Mouse (Mus musculus): ENCODE measurements at regions not wholly inside any gene's neighbourhood (a gene's known extent, or its start where the extent isn't known, plus 50 kb on each side); places are given as distances from the start of the nearest gene placed in this dataset.

DNA sequence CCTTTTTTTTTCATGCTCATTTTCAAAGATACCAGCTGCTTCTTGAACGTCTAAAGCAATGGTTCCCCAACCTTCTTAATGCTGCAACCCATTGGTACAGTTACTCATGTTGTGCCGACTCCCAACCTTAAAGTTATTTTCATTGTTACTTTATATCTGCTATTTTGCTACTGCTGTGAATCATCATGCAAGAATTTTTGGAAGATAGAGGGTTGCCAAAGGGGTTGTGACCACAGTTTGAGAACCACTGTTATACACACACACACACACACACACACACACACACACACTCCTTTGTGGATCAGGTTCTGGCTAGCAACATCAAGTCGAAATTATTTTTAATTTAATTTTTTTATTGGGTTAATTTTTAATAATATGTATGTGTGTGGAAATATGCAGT lies 96.8 kb upstream of the Satb2 start:
- Histone ChIP-seq H3K9ac (ENCODE audit: low read length) (no peak overlapping the region), H3K4me1 (replicated peaks; ENCODE audit: control insufficient read depth, insufficient read depth, low read length) (no peaks in the 10 kb centered on the region), H3K36me3 (ENCODE audit: control insufficient read depth, insufficient read depth, low read length) (no peaks in the 10 kb centered on the region), H3K27me3 (replicated peaks; ENCODE audit: control insufficient read depth, insufficient read depth, low read length) (no peaks in the 10 kb centered on the region), H3K27ac (ENCODE audit: low read depth) (no peak overlapping the region), H3K4me3 (ENCODE audit: low read depth, low read length) (no peak overlapping the region), H3K9me3 (ENCODE audit: control insufficient read depth, low read length) (no peaks in the 10 kb centered on the region), H3K4me2 (ENCODE audit: low read length) (no peak overlapping the region)
- WGBS: 75% methylated on average over 3 of the region's 3 CpGs
- DNase-seq (ENCODE audit: low spot score): no peak
- no peak for ATAC-seq (replicated peaks; ENCODE audit: low FRiP score, low TSS enrichment, low read depth)

DNA sequence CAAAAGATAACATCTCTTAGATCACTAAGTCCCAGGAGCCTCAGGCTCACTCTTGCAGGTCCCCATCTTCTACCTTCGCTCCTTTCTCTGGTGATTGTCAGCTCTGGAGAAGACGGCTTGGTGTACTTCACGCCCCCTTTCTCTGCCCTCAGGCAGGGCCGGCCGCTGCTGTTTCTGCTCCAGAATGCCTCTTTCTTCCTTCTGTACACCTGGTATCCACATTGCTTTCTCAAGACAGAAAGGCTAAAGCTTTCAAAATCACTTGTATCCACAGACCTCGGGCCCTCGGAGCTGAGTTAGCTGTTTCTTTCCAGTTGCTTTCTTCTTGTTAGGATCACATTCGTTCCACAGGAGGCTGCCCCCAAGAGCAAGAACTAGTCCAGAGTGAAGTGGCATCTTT lies 98.2 kb upstream of the Satb2 start:
- WGBS: 56% methylated on average over 8 of the region's 8 CpGs
- ATAC-seq (replicated peaks; ENCODE audit: low FRiP score, low TSS enrichment, low read depth): no peak
- H3K4me2 ChIP-seq (ENCODE audit: low read length): no peak overlapping the region
- no peaks in the 10 kb centered on the region for H3K27me3 ChIP-seq (replicated peaks; ENCODE audit: control insufficient read depth, insufficient read depth, low read length)
- H3K4me3 ChIP-seq (ENCODE audit: low read depth, low read length): no peak overlapping the region
- no peak for DNase-seq (ENCODE audit: low spot score)
- no peak overlapping the region for H3K9ac ChIP-seq (ENCODE audit: low read length)
- H3K4me1 ChIP-seq (replicated peaks; ENCODE audit: control insufficient read depth, insufficient read depth, low read length): no peaks in the 10 kb centered on the region
- no peak overlapping the region for H3K27ac ChIP-seq (ENCODE audit: low read depth)
- no peaks in the 10 kb centered on the region for H3K9me3 ChIP-seq (ENCODE audit: control insufficient read depth, low read length)
- H3K36me3 ChIP-seq (ENCODE audit: control insufficient read depth, insufficient read depth, low read length): no peaks in the 10 kb centered on the region

GRCm38 (mm10) chr1:57080306-57080705 lies 101.9 kb upstream of the Satb2 start:
- 78% methylated on average over 4 of the region's 4 CpGs for WGBS
- Histone ChIP-seq H3K4me2 (ENCODE audit: low read length) (no peak overlapping the region), H3K9me3 (ENCODE audit: control insufficient read depth, low read length) (no peaks in the 10 kb centered on the region), H3K4me3 (ENCODE audit: low read depth, low read length) (no peak overlapping the region), H3K27ac (ENCODE audit: low read depth) (no peak overlapping the region), H3K27me3 (replicated peaks; ENCODE audit: control insufficient read depth, insufficient read depth, low read length) (no peaks in the 10 kb centered on the region), H3K9ac (ENCODE audit: low read length) (no peak overlapping the region), H3K4me1 (replicated peaks; ENCODE audit: control insufficient read depth, insufficient read depth, low read length) (no peaks in the 10 kb centered on the region), H3K36me3 (ENCODE audit: control insufficient read depth, insufficient read depth, low read length) (no peaks in the 10 kb centered on the region)
- no peak for ATAC-seq (replicated peaks; ENCODE audit: low FRiP score, low TSS enrichment, low read depth)
- DNase-seq (ENCODE audit: low spot score): no peak

- no peaks in the 10 kb centered on the region for H3K36me3 ChIP-seq (ENCODE audit: control insufficient read depth, insufficient read depth, low read length)
Measured at GRCm38 (mm10) chr1:57083134-57083533, 104.7 kb upstream of the Satb2 start.

DNA sequence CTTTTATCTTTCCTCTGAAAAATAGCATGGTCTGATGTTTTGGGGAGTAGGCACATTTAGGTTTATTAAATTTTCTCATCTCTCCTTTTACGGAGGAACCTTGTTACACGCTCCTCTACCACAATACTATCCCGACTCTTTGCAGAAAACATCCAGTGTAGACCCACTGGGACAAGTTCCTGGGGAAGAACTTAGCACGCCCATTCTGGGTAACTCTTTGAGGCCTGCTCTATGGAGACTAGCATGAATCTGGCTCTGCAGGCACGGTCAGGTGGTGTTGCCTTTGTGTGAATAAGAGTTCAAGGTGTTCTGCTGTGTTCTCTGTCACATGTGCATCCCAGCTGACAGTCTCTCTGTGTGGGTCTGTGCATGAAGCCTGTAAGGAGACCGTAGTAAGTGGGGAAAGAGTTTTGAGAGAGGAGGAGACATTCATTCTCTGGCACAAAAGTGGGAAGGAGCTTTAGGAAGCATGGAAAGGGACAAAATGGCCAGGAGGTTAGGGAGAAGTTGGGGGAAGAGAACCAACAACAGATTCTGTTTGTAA lies 105.2 kb upstream of the Satb2 start:
- WGBS: 87% methylated on average over 6 of the region's 6 CpGs
- no peaks in the 10 kb centered on the region for H3K9me3 ChIP-seq (ENCODE audit: control insufficient read depth, low read length)
- H3K36me3 ChIP-seq (ENCODE audit: control insufficient read depth, insufficient read depth, low read length): no peaks in the 10 kb centered on the region
- ATAC-seq (replicated peaks; ENCODE audit: low FRiP score, low TSS enrichment, low read depth) (no peak), DNase-seq (ENCODE audit: low spot score) (no peak)
- no peak overlapping the region for H3K27ac ChIP-seq (ENCODE audit: low read depth)
- H3K4me1 ChIP-seq (replicated peaks; ENCODE audit: control insufficient read depth, insufficient read depth, low read length): no peaks in the 10 kb centered on the region
- no peak overlapping the region for H3K4me2 ChIP-seq (ENCODE audit: low read length)
- no peaks in the 10 kb centered on the region for H3K27me3 ChIP-seq (replicated peaks; ENCODE audit: control insufficient read depth, insufficient read depth, low read length)
- no peak overlapping the region for H3K9ac ChIP-seq (ENCODE audit: low read length)
- H3K4me3 ChIP-seq (ENCODE audit: low read depth, low read length): no peak overlapping the region

More at GRCm38 (mm10) chr1:57083134-57083533, 104.7 kb upstream of the Satb2 start:
- Histone ChIP-seq H3K9ac (ENCODE audit: low read length) (no peak overlapping the region), H3K4me1 (replicated peaks; ENCODE audit: control insufficient read depth, insufficient read depth, low read length) (no peaks in the 10 kb centered on the region), H3K27me3 (replicated peaks; ENCODE audit: control insufficient read depth, insufficient read depth, low read length) (no peaks in the 10 kb centered on the region), H3K9me3 (ENCODE audit: control insufficient read depth, low read length) (no peaks in the 10 kb centered on the region), H3K4me3 (ENCODE audit: low read depth, low read length) (no peak overlapping the region), H3K4me2 (ENCODE audit: low read length) (no peak overlapping the region), H3K27ac (ENCODE audit: low read depth) (no peak overlapping the region)
- 81% methylated on average over 17 of the region's 17 CpGs for WGBS
- ATAC-seq (replicated peaks; ENCODE audit: low FRiP score, low TSS enrichment, low read depth) (no peak), DNase-seq (ENCODE audit: low spot score) (no peak)

DNA sequence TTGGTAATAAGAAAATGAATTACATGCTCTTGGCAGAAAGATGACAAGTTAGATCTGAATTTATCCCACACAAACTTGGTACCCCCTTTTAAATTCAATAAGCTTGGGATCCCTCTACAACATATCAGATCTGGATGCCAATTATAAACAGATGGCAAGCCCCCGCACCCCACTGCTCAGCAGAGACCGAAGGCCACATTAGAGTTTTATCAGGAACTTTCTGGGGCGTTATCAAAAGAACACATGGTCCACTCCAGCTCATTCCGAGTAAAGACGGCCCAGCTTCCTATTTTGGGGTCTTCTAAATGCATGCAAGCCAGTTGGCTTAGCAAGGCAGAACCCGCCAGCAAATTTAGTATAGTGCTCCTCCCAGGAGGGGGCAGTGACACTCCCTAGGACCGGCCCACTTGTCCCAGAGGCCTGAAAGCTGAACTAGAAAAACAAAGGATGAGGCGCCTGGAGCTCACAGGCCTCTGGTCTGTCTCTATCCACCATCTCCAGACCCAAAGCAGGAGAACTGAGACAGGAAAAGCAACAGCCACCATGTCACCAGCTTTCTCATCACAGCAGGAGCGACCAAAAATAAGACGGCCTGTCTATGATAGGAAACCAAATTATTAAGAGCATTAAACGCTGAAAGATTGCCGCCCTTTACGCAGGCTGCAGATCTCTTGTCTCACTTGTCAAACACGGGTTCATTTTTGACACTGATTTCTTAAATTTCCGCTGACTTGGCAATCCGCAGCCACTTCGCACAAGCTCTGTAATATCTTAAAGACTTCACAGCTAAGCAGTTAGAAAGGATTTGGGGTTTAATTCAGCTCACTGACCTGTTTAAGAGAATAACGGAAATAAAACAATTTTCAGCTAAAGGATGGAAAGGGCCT lies 117.2 kb upstream of the Satb2 start:
- no peak overlapping the region for H3K4me3 ChIP-seq (ENCODE audit: low read depth, low read length)
- no peak overlapping the region for H3K9ac ChIP-seq (ENCODE audit: low read length)
- DNase-seq (ENCODE audit: low spot score) (no peak), ATAC-seq (replicated peaks; ENCODE audit: low FRiP score, low TSS enrichment, low read depth) (no peak)
- no peaks in the 10 kb centered on the region for H3K27me3 ChIP-seq (replicated peaks; ENCODE audit: control insufficient read depth, insufficient read depth, low read length)
- H3K4me1 ChIP-seq (replicated peaks; ENCODE audit: control insufficient read depth, insufficient read depth, low read length): peaks cover 11% of the 10 kb centered on the region; the same call in 1 of the 2 replicates
- H3K9me3 ChIP-seq (ENCODE audit: control insufficient read depth, low read length): no peaks in the 10 kb centered on the region
- H3K27ac ChIP-seq (ENCODE audit: low read depth): no peak overlapping the region; the same call in 1 of the 2 replicates
- no peak overlapping the region for H3K4me2 ChIP-seq (ENCODE audit: low read length)
- 62% methylated on average over 18 of the region's 18 CpGs for WGBS
- H3K36me3 ChIP-seq (ENCODE audit: control insufficient read depth, insufficient read depth, low read length): no peaks in the 10 kb centered on the region

GRCm38 (mm10) chr1:57096248-57096600 lies 117.8 kb upstream of the Satb2 start:
- Histone ChIP-seq H3K36me3 (ENCODE audit: control insufficient read depth, insufficient read depth, low read length) (no peaks in the 10 kb centered on the region), H3K9me3 (ENCODE audit: control insufficient read depth, low read length) (no peaks in the 10 kb centered on the region), H3K27me3 (replicated peaks; ENCODE audit: control insufficient read depth, insufficient read depth, low read length) (no peaks in the 10 kb centered on the region), H3K4me3 (ENCODE audit: low read depth, low read length) (no peak overlapping the region), H3K4me1 (replicated peaks; ENCODE audit: control insufficient read depth, insufficient read depth, low read length) (peaks cover 11% of the 10 kb centered on the region; the same call in 1 of the 2 replicates), H3K27ac (ENCODE audit: low read depth) (peak overlapping the region; percentile 43; the same call in 1 of the 2 replicates), H3K4me2 (ENCODE audit: low read length) (no peak overlapping the region), H3K9ac (ENCODE audit: low read length) (no peak overlapping the region)
- no peak for DNase-seq (ENCODE audit: low spot score)
- WGBS: 40% methylated on average over 4 of the region's 4 CpGs
- ATAC-seq (replicated peaks; ENCODE audit: low FRiP score, low TSS enrichment, low read depth): no peak

GRCm38 (mm10) chr1:57096740-57097139 lies 118.3 kb upstream of the Satb2 start:
- 58% methylated on average over 8 of the region's 8 CpGs for WGBS
- no peak overlapping the region for H3K4me2 ChIP-seq (ENCODE audit: low read length)
- no peaks in the 10 kb centered on the region for H3K9me3 ChIP-seq (ENCODE audit: control insufficient read depth, low read length)
- no peaks in the 10 kb centered on the region for H3K36me3 ChIP-seq (ENCODE audit: control insufficient read depth, insufficient read depth, low read length)
- H3K4me1 ChIP-seq (replicated peaks; ENCODE audit: control insufficient read depth, insufficient read depth, low read length): peaks cover 11% of the 10 kb centered on the region; the same call in 1 of the 2 replicates
- no peak overlapping the region for H3K9ac ChIP-seq (ENCODE audit: low read length)
- H3K27me3 ChIP-seq (replicated peaks; ENCODE audit: control insufficient read depth, insufficient read depth, low read length): no peaks in the 10 kb centered on the region
- H3K4me3 ChIP-seq (ENCODE audit: low read depth, low read length): no peak overlapping the region
- no peak for DNase-seq (ENCODE audit: low spot score)
- peak overlapping the region; percentile 43; the same call in 1 of the 2 replicates for H3K27ac ChIP-seq (ENCODE audit: low read depth)
- ATAC-seq (replicated peaks; ENCODE audit: low FRiP score, low TSS enrichment, low read depth): no peak

- H3K9me3 ChIP-seq (ENCODE audit: control insufficient read depth, low read length): no peaks in the 10 kb centered on the region
- 75% methylated on average over 2 of the region's 2 CpGs for WGBS
- H3K4me2 ChIP-seq (ENCODE audit: low read length): no peak overlapping the region
- ATAC-seq (replicated peaks; ENCODE audit: low FRiP score, low TSS enrichment, low read depth) (no peak), DNase-seq (ENCODE audit: low spot score) (no peak)
- H3K4me1 ChIP-seq (replicated peaks; ENCODE audit: control insufficient read depth, insufficient read depth, low read length): peaks cover 10% of the 10 kb centered on the region; the same call in 1 of the 2 replicates
- no peaks in the 10 kb centered on the region for H3K36me3 ChIP-seq (ENCODE audit: control insufficient read depth, insufficient read depth, low read length)
- H3K4me3 ChIP-seq (ENCODE audit: low read depth, low read length): no peak overlapping the region
- H3K27ac ChIP-seq (ENCODE audit: low read depth): no peak overlapping the region
- H3K27me3 ChIP-seq (replicated peaks; ENCODE audit: control insufficient read depth, insufficient read depth, low read length): no peaks in the 10 kb centered on the region
- no peak overlapping the region for H3K9ac ChIP-seq (ENCODE audit: low read length)
Measured at GRCm38 (mm10) chr1:57100614-57101013, 122.2 kb upstream of the Satb2 start.

Data from intestine, embryonic 14.5 days (tissue).